Mouse (Mus musculus) inflammation-experienced regulatory T-cells (primary cell): ENCODE data around the gene Klrg1. TPM values are rescaled to one million over a fixed set of nuclear protein-coding genes. Genes with fewer than 3 reads are reported as not detected.

Experiments
- polyA plus RNA-seq, 2 experiments: library from polyadenylated mRNA; unstranded; fragments of 100-300 nt; shearing (Covaris generic); gene quantifications; one replicate each; pipeline ENCODE4 v1.2.1; 2017

Gene Klrg1
- 100 to 1,000 TPM in 1 of 2 experiments, 10 to 100 TPM in 1; 33.7 to 151 TPM for polyA plus RNA-seq

GRCm38 (mm10) chr6:122282782-122283181 lies at the start of gene Klrg1:
Gene Klrg1, minus strand, starts transcription at chr6:122282882.

DNA sequence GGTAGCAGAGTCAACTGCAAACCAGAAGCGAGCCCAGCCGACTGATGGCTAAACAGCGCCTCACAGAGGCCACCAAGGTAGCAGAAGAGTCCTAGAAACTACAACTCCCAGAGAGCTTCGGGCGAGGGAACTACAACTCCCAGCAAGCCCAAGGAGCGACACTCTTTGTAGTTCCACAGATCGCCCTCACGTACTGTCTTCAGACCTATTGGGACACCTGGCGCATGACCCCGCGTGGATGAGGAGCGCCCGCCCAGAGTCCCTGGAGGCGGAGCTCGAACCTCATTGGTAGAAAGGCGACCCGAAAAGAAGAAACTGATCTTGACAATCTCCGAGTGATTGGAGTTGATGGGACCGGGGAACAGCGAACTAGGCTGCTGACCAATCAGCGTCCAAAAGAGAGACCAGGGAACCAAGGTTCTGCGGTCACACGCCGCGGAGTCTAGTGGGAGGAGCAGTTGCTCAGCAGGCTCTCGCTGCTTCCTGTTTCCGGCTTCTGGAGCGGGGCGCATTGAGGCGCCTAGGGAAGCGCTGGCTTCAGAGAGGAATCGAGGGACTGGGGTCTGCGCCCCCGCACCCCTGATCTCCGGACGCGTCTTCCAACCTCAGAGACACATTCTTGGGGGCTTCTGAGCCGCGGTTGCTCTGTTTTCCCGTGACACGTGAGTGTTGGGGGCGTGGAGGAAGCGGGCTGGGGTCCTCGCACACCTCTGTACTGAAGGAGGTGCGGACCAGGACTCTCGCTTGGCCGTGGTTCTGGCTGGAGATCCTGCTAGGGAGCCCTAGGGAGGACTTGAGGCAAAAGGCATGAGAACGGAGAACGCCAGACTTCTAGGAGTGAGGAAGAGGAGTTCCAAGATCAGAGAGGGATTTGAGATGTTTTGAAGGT lies 26.1 kb upstream of the Klrg1 start, which contains the start of gene M6pr:
Gene M6pr (plus strand): TSS at position 216 of the 889 bp plus-strand sequence.

Other genes starting within 250 kb of the Klrg1 start
- gene M6pr, start 25.8 kb upstream of the Klrg1 start, polyA plus RNA-seq: 100 to 1,000 TPM; 229 to 253 TPM
- gene Phc1, start 57.7 kb upstream of the Klrg1 start, polyA plus RNA-seq: 10 to 100 TPM; 10.9 to 17.1 TPM
- gene Rimklb, start 215.9 kb upstream of the Klrg1 start, polyA plus RNA-seq: under 1 TPM; 0.10 to 0.40 TPM
- under 1 TPM in 1 of 2 experiments, not detected in 1; 0.39 TPM for gene Mfap5, start 223.0 kb upstream of the Klrg1 start, polyA plus RNA-seq